In genomic region chr3:95988969-95989368, GRCm38 (mm10) we compare ENCODE assay signal across 8 mouse cellular contexts. TPM values are rescaled to one million over a fixed set of nuclear protein-coding genes. Genes with fewer than 3 reads are reported as not detected.
A peak's percentile ranks its signal among the peaks of the same experiment; 100 is the strongest.
DNase-seq lines count a peak whose midpoint lies in the region; TF ChIP-seq lines count a peak whose summit lies in the region.

No protein-coding gene starts in this region.

- no peaks in the 10 kb centered on the region for H3K27me3 ChIP-seq in spleen, adult 2 months (ENCODE audit: control insufficient read depth, insufficient read depth, low read length)
- H3K27me3 ChIP-seq in kidney, adult 2 months (replicated peaks; ENCODE audit: control insufficient read depth, insufficient read depth, low read length): no peaks in the 10 kb centered on the region

- DNase-seq in adrenal gland, adult (ENCODE audit: inconsistent age in 2 of 2, low spot score in 1 of 2): peak; percentile 57 to 79
- no peak for DNase-seq in adrenal gland, adult 18-20 months (ENCODE audit: low spot score in 2 of 2)
- no peak for DNase-seq in spleen, adult 2 months (ENCODE audit: low read depth in 1 of 2, low spot score in 2 of 2)
- DNase-seq in spleen, postnatal 10 days (ENCODE audit: low spot score in 2 of 2): no peak
- DNase-seq in kidney, adult 2 months: peak; percentile 76
- DNase-seq in skeletal muscle tissue, adult 2 months (ENCODE audit: low read depth, low spot score): peak; percentile 80
- no peak for DNase-seq in embryo, embryonic 10.5 days (ENCODE audit: low spot score)
- DNase-seq in layer of hippocampus, adult 9-10 months (ENCODE audit: low spot score): no peak

- no peak for TF ChIP-seq CTCF in spleen, adult 2 months (IDR thresholded peaks at IDR 0.05; ENCODE audit: extremely low read depth, insufficient read depth, insufficient read length, insufficient replicate concordance)
- no peak for TF ChIP-seq CTCF in kidney, adult 2 months (conservative IDR thresholded peaks at IDR 0.05; ENCODE audit: insufficient read depth, insufficient read length, low read depth, low read length)

- TF ChIP-seq POLR2A in spleen, adult 2 months (IDR thresholded peaks at IDR 0.05; ENCODE audit: low read depth, low read length): no peak
- TF ChIP-seq POLR2A in kidney, adult 2 months (IDR thresholded peaks at IDR 0.05; ENCODE audit: low read depth, low read length): no peak

- peaks cover 33% of the 10 kb centered on the region; the same call in 1 of the 2 replicates for H3K4me1 ChIP-seq in spleen, adult 2 months (ENCODE audit: control insufficient read depth, insufficient read depth, insufficient read length)
- peaks cover 3% of the 10 kb centered on the region; the same call in 1 of the 2 replicates for H3K4me1 ChIP-seq in kidney, adult 2 months (ENCODE audit: control insufficient read depth, insufficient read depth, low read length)

- H3K4me3 ChIP-seq in spleen, adult 2 months (ENCODE audit: extremely low read depth, insufficient read depth, insufficient read length): no peak overlapping the region
- no peak overlapping the region for H3K4me3 ChIP-seq in kidney, adult 2 months (ENCODE audit: insufficient read depth, low read depth, low read length)

- peaks cover 30% of the 10 kb centered on the region for H3K36me3 ChIP-seq in spleen, adult 2 months (ENCODE audit: control insufficient read depth, insufficient read depth, low read length)
- no peaks in the 10 kb centered on the region; the same call in 1 of the 2 replicates for H3K36me3 ChIP-seq in kidney, adult 2 months (ENCODE audit: control insufficient read depth, insufficient read depth, low read length)

- WGBS in spleen, adult 2 months: 88% methylated on average over 10 of the region's 10 CpGs
- 44% methylated on average over 10 of the region's 10 CpGs for WGBS in kidney, adult 2 months

- peak overlapping the region; percentile 21; the same call in 1 of the 2 replicates for H3K27ac ChIP-seq in spleen, adult 2 months (ENCODE audit: insufficient read depth, low read length)
- no peak overlapping the region for H3K27ac ChIP-seq in kidney, adult 2 months (ENCODE audit: insufficient read depth, low read depth, low read length)

RNA-seq across cellular contexts. Expression of gene Plekho1, which starts 6.8 kb away (rescaled TPM):
- total RNA-seq in adrenal gland, adult 18-20 months (2021): 10 to 100 TPM; 20.9 to 32.2 TPM
- polyA plus RNA-seq in spleen, adult 2 months (2012; rRNA removed): 60.1 and 91.7 TPM in 2 replicates
- polyA plus RNA-seq in kidney, adult 2 months (2012; rRNA removed): 32.4 and 33.2 TPM in 2 replicates

RNA-seq across cellular contexts. Expression of gene Anp32e, which starts 59.9 kb away (rescaled TPM):
- 100 to 1,000 TPM in 1 of 2 experiments, 10 to 100 TPM in 1; 92.2 to 101 TPM for total RNA-seq in adrenal gland, adult 18-20 months (2021)
- 12.7 and 21.2 TPM in 2 replicates for polyA plus RNA-seq in spleen, adult 2 months (2012; rRNA removed)
- 13.0 and 18.5 TPM in 2 replicates for polyA plus RNA-seq in kidney, adult 2 months (2012; rRNA removed)

Comparison
In these comparisons a context has a peak if more than half of its experiments do, and no peak if none do; other contexts are left out.
1. DNase-seq: peak in adrenal gland, adult (2 of 2), kidney, adult 2 months (single experiment) and skeletal muscle tissue, adult 2 months (single experiment); none in adrenal gland, adult 18-20 months (0 of 2), spleen, adult 2 months (0 of 2), spleen, postnatal 10 days (0 of 2), embryo, embryonic 10.5 days (single experiment) and layer of hippocampus, adult 9-10 months (single experiment).